Mouse (Mus musculus) kidney, postnatal 36 days (tissue): ENCODE data around the gene Fam228a.
"Not testable (repeated sequence)": the region's sequence is repeated elsewhere in the genome, so short reads cannot be mapped to it uniquely, and the experiment has no call there.

Source experiments
- DNase-seq, 2 experiments: peaks; one replicate each; pipeline ENCODE4 v3.0.0; 2021 to 2022; ENCODE audit warnings: mixed read lengths in 2 of 2

The Fam228a gene

DNA sequence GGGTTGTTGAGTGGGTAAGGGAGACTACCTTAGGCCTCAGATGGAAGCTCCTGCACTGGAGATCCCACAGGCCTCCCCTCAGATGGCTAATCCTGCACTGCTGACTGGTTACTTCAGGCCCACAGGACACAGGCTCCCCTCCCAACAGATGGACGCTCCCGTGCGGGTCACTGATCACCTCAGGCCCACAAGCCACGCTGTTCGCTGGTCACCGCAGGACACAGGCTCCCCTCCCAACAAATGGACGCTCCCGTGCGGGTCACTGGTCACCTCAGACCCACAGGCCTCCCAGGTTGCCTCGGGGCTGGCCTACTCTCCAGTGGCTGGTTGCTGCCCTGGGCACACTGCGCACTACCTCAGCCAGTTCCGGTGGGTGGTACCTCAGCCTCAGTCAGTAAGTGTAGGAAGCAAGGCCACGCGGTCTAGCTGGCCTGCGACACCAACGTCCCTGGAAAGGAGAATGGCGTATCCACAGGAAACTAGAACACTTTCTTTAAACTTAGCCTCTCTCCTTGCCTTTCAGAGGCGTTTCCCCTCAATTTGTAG, at the start of gene Fam228a:
Fam228a (minus strand) TSS at position 400 of the 546 bp plus-strand sequence.
- DNase-seq = no peak

- no peak for DNase-seq
Observed at GRCm38 (mm10) chr12:4784466-4784865, 46.2 kb upstream of the Fam228a start.

GRCm38 (mm10) chr12:4783598-4783997, 45.4 kb upstream of the Fam228a start:
- DNase-seq = peak; percentile 56 to 63

DNA sequence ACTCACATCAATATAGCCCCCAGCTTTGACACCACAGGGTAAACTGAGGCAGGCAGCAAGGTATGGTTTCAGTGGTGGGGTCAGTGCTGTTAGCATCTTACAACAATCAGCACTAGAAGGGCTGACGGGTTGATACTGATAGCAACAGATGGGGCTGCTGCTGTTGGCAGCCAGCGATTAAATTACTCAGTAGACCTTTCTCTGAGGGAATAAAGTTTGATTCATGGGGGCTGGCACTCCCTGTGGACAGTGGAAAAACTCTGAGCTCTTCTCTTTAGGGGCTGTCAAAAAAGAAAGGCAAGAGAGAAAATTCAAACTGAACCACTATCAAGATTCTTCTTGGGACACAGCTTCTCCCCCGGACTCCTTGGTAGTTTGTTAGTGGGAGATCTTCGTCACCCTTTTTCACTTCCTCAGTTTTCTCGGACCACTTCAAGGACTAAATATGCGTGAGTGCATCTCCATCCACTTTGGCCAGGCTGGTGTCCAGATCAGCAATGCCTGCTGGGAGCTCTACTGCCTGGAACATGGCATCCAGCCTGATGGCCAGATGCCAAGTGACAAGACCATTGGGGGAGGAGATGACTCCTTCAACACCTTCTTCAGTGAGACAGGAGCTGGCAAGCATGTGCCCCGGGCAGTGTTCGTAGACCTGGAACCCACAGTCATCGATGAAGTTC, 43.6 kb upstream of the Fam228a start:
- DNase-seq = peak; percentile 6 to 12

- DNase-seq = no peak
Observed at GRCm38 (mm10) chr12:4781270-4781669, 43.0 kb upstream of the Fam228a start.

DNA sequence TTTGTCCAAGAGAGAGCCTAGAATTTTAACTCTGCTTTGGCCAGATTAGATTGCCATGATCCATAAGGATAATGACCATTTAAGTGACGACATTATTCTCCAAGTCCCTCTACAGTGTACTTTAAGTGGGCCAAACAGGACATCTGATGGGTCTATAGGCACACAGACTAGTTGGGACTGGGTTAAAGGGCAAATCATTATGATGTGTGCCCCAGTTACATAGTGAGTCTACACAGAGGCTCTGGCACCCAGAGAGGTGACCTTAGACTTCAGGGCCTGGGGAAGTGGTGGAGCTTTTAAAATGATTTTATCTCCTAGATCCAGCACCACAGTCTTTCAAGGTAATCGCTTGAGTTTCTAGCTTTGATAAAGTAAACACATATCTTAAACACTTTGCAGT, 42.0 kb upstream of the Fam228a start:
- no peak for DNase-seq

DNA sequence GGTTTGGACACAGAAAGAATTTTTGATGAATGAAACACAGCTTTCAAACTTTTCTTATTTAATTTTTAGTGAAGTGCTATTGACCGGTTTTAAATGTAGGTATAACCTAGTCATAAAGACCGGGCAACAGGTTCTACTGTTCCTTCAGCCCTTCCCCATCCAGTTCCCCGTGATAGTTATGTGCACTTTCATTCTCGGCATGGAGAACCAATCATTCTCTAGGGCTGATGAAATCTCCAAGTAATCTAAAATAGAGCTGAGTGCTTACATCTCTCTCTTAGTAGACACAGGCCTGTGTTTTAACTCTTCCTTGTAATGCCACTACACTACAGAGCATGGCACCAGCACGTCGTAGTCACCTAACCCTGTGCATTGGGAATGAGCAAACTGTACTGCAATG, 39.5 kb upstream of the Fam228a start:
- no peak for DNase-seq

GRCm38 (mm10) chr12:4775588-4775949, 37.3 kb upstream of the Fam228a start:
- no peak for DNase-seq

DNA sequence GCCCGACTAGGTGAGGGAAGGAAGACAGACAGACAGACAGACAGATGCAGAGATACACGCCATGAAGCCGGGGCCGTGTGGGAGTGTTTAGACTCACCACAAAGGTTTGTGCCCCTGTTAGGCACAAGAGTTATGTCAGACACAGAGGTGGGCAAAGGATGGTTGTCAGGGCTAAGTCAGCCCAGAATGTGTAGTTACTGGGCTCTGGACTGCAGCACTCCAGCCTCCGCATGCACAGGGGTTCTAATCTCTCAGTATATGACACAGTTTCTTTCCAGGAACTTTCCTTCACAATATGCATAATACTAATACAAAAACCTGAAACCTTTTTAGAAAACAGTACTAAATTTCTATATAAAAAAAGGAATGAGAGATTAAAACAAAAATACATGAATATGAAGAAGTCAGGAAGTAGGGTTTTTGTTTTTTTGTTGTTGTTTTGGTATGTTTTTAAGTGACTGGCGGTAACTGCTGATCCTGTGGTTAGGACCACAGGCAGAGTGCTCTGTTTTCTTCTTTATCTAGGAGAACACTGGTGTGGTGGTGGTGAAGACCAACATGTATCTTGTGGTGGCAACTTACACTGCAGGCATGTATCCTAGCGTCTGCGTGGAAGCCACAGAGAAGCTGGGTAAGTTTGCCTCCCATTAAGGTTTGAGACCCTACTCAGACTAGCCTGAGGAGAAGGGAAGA, 36.8 kb upstream of the Fam228a start:
- no peak for DNase-seq

- no peak for DNase-seq
Observed at GRCm38 (mm10) chr12:4769333-4769723, 31.1 kb upstream of the Fam228a start.

GRCm38 (mm10) chr12:4768492-4769332, 30.5 kb upstream of the Fam228a start, which contains the start of the genes Pfn4 and Fam228b:
TSS of gene Pfn4 (plus strand) at chr12:4769022.
TSS of gene Fam228b (minus strand) at chr12:4769267.
- DNase-seq = peak; percentile 96 to 97

- peak in 1 of 2 experiments; percentile 25 for DNase-seq
Observed at GRCm38 (mm10) chr12:4757060-4757459, 18.8 kb upstream of the Fam228a start.

GRCm38 (mm10) chr12:4754451-4754850, 16.2 kb upstream of the Fam228a start:
- DNase-seq = not testable (repeated sequence)

- peak in 1 of 2 experiments; percentile 6 for DNase-seq
Observed at GRCm38 (mm10) chr12:4744486-4744885, 6.3 kb upstream of the Fam228a start.

DNA sequence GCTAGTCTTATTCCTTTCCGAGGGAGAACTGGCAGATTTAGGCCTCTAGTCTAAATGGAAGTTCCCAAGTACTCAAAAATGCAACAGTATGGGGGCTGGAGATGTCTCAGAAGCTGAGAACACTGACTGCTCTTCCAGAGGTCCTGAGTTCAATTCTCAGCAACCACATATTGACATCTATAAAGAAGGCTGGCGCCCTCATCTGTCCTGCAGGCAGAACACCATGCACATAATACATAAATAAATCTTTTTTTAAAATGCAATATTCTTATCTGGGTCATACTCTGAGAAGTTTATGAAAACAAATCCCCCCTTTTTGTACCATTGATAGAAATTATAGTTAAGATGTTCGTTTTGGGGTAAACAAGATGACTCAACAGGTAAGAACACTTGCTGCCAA, 4.0 kb upstream of the Fam228a start:
- no peak for DNase-seq

DNA sequence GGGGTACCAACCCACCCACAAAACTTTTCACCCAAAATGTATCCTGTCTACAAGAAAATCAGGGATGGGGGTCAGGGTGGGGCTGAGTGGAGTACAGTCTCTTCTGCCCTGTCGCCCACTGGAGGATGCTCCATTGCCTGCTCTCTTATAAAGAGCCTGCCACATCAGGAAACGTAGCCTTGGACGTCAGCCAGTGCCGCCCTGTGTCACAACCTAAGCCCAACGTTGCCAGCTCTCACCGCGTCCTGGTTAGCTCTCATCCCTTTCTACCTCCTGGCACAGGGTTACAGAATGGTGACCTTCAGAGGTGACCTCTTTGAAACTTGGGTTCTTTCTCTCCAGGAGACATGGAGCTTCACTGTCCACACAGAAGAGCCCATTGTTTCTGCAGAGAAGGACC, 2.6 kb upstream of the Fam228a start:
- no peak for DNase-seq

DNA sequence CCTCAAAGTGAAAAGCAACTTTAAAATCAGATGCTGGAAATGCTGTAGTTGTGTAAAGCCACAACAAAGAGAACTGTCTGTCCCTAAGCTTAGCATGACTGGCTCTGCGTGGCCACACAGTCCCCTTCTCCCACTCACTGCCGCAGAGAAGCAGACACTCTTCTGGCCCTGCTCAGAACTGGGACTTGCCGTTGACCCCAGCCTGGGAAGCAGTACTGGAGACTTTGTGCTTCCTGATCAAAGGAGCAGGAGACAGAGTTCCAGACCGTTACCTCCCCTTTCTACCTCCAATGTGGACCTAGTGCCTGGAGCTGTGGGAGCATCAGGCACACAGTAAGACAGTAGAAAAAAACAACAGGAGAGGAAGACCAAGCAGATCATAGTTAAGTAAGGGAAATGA, 5.9 kb downstream of the Fam228a start:
- no peak for DNase-seq

DNA sequence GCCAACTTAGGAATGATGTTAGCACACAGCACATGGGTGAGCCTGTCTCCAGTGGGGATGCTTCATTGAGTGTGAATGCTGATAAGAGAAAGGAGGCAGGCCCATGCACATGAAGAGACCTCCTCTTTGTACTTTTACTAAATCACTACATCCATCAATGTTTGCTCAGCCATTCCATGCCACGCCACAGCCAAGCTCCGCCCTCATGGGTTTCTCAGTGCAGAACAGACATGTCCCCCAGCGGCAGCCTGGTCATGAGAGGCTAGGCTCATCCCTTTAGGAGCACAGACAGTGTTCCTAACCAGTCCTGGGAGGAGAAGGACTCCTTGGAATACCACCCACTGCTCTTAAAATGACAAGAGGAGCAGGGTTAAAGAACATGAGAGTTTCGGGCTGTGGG, 6.6 kb downstream of the Fam228a start:
- DNase-seq = no peak

DNA sequence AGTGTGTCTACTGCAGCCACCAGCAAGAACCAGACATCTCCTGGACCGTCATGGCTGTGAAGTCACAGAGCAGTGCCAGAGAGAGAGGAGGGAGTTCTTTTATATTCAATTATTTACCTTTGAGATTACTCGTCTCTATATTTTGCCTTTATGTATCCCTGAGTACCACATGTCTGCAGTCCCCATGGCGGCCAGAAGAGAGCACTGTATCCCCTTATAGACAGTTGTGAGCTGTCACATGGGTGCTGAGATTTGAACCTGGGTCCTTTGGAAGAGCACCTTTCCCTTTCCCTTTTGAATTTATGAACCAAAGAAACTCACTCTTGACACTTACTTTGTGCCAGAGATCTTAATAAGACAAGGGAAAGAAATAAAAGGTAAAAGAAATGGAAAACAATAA, 9.1 kb downstream of the Fam228a start:
- DNase-seq = no peak

DNA sequence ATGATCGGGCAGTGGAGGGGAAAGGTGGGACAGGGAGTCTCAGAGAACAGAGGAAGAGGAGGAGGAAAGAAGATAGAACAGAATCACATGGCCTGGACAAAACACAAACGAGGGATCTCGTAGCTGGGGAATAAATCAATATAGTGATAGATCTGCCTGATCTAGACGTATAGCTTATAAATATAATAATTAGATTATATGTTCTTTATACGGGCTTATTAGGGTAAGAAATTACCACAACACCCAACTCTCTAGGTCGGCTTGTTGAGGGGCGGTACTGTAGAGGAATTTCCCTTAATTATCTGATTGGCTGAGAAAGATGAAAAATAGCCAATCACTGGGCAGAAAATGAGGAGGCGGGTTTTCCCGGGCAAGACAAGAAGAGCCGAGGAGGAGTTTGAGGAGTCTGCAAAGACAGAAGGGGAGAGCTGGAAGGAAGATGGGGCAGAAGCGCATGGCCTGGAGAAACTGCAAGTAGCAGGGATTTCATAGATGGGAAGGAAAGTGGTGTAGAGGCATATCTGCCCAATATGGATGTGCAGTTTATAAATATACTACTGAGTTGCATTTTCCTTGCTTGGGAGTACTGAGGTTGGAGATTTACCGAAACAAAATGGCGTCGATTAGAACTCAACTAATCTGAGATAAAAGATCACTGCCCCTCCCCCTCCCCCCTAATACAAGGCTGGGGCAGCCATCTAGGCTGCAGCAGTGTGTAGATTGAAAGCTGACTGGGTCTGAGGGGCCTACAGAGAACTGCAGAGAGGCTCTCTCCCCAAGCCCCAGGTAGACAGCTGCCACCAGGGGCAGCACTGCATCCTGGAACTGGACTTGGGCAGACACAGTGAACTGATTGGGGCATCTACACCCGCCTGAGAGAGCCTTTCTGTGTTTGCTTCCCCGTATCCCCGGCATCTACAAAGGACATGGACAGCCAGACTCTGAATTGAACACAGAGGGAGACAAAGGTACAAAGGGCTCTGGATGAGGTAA, 18.2 kb downstream of the Fam228a start:
- peak in 1 of 2 experiments; percentile 34 for DNase-seq

DNA sequence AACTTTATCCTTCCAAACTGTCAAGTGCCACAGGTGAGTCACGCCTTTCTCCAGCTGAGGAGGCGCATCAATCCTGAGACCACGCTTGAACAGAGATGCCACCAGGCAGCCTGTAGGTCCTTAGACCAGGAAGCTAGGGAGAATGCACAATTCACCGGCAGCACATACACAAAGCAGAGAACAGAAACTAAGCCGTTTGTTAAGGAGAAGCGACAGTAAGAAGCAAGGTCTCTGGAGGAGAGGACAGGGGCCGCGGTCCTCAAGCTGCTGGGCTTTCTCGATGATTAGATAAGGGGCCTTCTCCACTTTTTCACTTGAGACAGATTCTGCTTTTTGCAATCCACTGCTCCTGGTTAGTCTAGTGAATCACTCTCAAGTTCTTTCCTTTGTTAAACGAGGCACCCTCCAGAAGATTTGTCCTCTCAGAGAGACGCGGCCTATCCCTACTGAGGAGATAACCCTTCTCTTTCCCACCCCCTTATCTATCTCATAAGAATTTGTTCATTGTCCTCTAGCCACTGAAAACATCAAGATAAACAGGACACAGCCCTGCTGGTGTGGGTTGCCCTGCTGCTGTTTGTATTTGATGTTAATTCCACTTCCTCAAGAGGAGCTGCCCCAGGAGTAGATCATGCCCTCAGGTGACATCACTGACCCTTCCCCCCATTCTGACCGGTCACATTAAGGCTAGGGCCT, 19.0 kb downstream of the Fam228a start:
- DNase-seq = no peak
